Mouse (Mus musculus): ENCODE data around the gene Cacna1g.
A peak's percentile ranks its signal among the peaks of the same experiment; 100 is the strongest.
"Not testable (repeated sequence)": the region's sequence is repeated elsewhere in the genome, so short reads cannot be mapped to it uniquely, and the experiment has no call there.

Cacna1g gene

DNA sequence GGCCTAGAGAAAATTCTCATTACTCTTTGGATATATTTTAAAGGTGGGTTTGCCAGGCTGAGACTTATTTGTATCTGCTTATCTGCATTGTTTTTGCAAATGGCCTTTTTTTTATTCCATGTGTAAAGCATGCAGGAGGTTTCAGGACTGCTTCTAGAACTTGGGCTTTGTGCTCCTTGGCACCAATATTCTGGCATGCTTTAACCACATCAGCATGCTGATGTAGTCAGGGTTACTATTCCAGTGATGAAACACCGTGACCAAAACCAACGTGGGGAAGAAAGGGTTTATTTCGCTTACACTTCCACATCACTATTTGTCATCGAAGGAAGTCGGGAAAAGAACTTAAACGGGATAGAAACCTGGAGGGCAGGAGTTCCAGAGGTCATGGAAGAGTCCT, 73.0 kb downstream of the Cacna1g start:
- DNase-seq, result no peak

- DNase-seq, result no peak
These were observed 79.9 kb downstream of the Cacna1g start for GRCm38 (mm10) chr11:94394107-94394506.

DNA sequence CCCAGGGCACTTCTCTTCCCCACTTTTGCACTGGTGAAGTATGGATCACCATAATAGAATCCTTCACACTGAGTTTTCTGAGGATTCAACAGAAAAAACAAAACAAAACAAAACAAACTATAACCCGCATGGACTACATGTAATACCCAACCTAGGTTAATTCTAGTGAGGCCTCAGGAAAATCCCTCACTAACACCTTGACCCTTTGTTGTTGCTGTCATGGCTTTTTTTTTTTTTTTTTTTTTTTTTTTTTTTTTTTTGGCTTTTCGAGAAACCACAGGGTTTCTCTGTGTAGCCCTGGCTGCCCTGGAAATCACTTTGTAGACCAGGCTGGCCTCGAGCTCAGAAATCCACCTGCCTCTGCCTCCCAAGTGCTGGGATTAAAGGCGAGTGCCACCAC, 80.5 kb downstream of the Cacna1g start:
- DNase-seq, result not testable (repeated sequence)

DNA sequence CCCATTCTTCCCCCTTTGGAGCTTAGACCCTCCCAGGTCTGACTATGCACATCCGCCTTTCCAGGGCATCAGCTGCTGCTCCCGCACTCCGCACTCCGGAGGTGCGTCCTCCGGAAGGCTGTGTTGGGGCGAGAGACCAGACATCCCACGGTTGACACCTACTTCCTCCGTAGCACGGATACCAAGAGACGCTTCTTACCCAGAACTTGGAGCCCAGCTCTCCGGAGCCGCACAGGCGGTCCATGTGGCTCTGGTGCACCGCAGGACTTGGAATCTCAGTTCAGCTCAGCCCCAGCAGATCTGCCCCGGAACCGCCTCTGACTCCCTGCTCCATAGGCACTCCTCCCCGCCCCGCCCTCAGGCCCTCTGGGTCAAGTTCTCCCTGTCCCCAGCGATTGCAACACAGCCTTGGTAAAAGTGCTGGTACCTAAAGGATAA, 81.3 kb downstream of the Cacna1g start, which contains the start of gene Abcc3:
Gene Abcc3, minus strand, starts transcription at position 326 of the 438 bp plus-strand sequence.
- peak in 1 of 2 experiments; percentile 40 for DNase-seq

DNA sequence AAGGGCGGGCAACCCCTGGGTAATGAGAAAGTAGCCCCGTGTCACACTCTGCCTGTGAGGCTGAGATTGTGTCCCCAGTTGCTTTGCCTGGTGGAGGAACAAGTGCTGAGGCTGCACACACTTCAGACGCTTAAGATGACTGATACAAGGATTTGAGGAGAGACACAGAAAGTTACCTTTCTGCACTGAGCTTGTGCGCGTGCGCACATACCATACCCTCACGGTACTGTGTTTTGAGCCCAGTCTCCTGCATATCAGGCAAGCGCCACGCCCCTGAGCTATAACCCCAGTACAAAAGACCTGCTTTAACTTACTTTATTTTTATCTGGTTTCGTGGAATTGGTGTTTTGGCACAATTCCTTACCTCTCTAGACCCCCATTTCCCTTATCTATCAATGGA, 82.3 kb downstream of the Cacna1g start:
- DNase-seq, result no peak

- no peak for DNase-seq
These were observed 83.2 kb downstream of the Cacna1g start for GRCm38 (mm10) chr11:94390825-94391224.

DNA sequence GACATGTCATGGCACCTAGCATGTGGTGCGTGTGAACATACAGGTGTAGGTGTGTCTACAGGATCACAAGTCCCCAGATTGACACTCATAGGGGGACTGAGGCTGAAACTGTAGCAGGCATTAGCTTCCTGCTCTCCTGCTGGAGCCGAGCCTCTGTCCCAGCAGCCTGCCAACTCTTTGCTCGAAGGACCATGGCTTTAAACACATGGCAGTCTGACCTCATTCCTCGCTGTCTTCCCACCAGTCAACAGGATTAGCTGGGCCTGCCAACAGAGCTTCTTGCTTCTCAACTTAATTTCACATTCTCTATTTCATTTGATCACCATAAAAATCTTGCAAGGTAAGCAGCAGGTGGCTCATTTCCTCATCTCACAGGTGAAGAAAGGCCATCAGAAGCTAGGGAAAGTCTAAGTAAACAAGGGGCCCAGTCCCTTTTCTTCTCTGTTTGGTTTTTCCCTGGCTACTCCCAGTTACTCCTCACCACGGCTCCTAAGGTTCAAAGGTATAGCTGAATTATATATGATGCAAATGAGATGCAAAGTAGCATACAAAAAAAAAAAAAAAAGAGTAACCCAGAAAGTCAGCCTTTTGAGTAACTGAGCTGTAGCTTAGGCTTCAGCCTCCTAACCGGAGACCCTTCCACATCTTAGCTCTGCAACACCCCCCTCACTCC, 84.1 kb downstream of the Cacna1g start:
- no peak for DNase-seq

DNA sequence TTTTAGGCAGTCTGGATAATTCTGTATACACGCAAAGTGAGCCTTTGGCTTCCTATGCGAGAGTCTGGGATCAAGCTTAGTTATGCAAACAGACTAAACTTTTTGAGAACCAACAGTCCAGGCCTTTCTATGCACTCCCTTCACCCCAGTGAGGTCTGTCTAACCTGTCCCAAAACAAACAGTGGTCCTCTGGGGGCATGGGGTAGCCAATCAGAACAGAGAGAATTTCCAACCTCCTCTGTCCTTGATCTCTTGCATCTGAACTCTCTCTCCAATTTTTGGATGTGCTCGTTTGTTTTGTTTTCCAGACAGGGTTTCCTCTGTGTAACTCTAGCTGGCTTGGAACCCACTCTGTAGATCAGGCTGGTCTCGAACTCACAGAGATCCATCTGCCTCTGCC, 85.0 kb downstream of the Cacna1g start:
- no peak for DNase-seq

GRCm38 (mm10) chr11:94387756-94388155, 86.2 kb downstream of the Cacna1g start:
- no peak for DNase-seq

GRCm38 (mm10) chr11:94385977-94386771, 87.8 kb downstream of the Cacna1g start:
- DNase-seq, result peak; percentile 29 to 35

DNA sequence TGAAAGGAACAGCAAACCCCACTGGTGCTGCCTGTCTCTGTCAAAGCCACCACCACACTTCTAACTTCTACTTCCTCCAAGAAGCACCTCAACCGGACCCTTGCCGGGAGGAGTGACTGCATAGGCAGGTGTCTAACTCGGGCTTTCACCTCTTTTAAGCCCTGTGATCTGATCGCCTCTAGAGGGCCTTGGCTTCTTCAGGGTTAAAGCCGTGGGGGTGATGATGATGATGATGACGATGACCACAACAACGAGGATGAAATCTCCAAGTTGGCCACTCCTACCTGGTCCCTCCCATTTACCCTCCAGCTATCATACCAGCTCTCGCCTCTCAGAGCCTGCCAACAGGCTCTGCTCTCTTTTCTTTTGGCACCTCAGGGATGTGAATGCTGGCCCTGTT, 94.3 kb downstream of the Cacna1g start:
- no peak for DNase-seq

DNA sequence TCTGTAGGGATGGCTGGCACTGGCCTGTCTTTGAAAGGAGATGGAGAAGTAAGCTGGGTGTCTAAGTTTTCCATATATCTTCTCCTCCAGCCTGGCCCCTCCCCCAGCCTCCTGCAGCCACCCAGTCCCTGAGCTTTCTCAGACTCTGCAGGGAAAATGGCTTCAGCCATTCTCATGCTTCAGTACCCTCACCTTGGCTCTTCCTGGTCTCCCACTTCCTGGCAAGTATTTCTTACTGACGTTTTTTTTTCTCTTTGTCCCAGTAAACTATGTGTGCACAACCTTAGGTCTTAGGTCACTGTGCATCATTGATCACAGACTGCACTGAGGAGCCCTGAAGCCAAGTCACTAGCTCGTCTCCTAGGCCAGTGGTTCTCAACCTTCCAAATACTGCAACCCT, 94.9 kb downstream of the Cacna1g start:
- DNase-seq, result no peak

DNA sequence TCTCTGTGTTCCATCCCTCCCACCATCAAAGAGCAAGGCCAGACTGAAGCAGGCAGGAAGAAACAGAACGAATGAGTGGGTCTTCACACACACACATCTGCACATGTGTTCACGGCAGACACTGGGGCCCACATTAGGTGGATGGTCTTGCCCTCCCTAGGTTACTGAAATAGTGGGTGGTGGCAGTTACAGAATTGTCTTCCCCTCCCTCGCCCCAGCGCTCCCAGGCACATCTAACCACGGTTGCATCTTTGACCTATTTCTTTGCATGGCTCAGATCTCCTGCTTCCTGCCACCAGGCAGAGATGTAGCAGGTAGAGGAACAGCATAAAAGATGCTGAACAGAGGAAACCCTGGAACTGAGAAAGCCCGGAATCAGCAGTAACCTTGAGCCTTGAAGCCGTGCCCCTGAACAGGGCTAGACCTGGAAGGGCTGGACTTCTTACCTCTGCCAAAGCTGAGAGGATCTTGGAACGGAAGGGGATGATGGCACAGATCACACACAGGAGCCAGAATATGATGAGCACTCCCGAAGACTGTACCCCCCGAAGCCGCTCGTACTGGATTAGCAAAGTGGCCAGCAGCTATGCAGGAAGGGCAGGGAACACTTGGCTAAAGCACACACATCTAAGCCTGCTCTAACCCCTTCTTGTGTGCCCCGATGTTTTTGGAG, 99.6 kb downstream of the Cacna1g start:
- peak; percentile 54 to 75 for DNase-seq

DNA sequence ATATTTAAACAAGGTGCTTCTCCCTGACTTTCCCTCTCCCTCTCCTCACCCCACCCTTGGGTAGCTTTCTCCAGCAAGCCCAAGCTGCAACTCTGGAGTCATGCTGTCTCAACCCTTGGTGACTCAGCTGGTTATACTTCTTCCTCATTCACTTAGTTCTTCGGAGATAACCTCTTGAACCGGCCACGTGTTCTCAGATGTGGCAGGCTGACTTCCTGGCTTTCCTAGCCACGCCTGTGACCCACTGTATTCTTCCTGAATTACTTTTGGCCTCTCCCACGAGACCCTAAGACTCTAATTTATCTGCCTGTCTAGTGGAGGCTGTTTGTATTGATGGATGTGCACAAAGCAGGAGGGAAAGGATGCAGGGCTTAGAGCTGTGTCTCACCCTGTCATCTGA, 103.2 kb downstream of the Cacna1g start:
- peak in 1 of 2 experiments; percentile 18 for DNase-seq

GRCm38 (mm10) chr11:94369981-94370380, 104.0 kb downstream of the Cacna1g start:
- DNase-seq, result no peak

GRCm38 (mm10) chr11:94365340-94365739, 108.7 kb downstream of the Cacna1g start:
- no peak for DNase-seq

- no peak for DNase-seq
These were observed 110.3 kb downstream of the Cacna1g start for GRCm38 (mm10) chr11:94363690-94364089.

- DNase-seq, result no peak
These were observed 111.9 kb downstream of the Cacna1g start for GRCm38 (mm10) chr11:94362101-94362500.

DNA sequence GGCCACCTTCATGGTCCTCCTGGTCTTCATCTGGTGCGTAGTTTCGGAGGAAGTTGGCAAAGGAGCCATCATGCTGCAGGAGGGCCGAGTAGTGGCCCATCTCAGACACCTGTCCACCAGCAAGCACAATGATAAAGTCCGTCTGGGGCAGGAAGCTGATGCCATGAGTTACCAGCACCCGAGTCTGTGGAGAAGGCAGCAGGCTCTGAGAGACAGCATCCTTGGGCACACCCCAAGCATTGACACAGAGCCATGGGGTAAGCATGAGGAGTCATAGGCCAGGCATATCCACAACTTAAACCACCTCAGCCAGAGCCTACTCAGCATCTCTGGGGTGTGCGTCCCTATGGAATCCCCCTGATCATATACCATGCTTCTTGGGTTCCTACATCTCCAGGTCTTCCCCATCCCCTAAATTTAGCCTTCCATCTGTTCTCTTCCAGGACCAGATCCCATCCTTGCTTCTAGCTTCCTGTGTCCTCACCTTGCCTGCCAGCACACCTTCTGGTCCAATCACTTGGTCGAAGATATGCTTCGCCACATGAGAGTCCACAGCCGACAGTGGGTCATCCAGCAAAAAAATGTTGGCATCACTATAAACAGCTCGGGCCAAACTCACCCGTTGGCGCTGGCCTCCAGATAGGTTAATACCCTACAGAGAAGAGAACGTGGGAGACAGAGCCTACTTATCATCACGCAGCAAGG, 112.7 kb downstream of the Cacna1g start:
- DNase-seq, result no peak

DNA sequence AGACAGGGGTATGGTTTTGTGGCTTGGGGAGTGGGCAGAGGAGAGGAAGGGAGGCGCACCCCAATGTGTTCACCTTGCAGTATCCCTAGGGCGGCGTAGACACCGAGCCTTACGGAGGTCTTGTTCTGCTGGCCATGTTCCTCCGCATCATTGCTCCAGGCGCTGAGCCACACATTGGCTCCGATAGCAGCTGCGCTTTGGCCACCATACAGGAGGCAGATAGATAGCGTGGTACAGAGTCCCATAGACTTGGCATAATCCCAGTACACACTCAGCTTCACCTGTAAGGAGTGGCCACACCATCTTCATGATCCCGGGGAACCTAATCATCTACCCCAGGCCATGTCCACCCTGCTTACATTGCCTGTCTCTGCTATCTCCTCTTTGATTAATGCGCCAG, 114.8 kb downstream of the Cacna1g start:
- no peak for DNase-seq
